Mouse (Mus musculus) spleen, postnatal 36 days (tissue): ENCODE measurements around the gene Gdpd5.

ENCODE experiments used
- DNase-seq, 2 experiments: peaks; one replicate each; pipeline ENCODE4 v3.0.0; 2022; ENCODE audit warnings: low spot score in 2 of 2, mixed read lengths in 1 of 2

The Gdpd5 gene

DNA sequence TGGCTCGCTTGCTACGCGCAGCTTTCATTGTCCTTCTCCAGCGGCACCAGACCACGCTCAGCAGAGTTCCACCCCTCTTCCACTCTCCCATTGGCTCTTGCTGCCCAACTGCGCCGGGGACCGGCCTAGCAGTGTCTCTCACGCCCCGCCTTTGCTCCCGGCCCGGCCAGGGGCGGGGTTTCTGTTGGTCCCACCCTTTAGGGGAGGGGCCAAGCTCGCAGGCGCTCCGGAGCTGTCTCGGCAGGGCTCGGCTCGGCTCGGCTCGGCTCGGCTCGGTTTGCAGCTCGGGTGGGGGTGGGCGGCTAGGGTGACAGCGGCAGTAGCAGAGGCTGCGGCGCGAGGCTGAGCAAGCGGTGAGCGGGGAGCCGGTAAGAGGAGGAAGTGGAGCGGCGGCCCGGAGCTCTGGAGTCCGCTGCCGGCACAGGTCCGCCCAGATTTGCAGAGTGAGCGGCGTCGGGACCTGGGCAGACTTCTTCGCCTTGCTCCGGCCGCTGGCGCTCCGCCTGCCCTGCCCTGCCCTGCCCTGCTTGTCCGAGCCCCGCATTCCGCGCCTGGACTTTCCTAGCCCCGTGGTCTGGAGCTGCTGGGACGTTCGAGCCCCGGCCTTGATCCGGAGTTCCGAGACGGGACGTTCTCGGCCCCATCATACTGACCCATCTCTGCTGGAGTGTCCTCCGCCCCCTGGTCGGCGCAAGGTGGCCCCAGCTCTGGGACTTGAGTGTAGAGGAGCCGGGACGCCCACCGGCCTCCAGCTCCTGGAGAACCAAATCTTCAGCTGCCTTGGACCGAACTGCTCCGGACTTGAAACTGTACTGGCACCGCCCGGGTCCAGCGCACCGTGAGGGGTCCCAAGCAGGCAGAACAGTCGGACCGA lies at the start of gene Gdpd5:
TSS of gene Gdpd5 (plus strand) at position 201 of the 874 bp plus-strand sequence.
- peak; percentile 96 to 97 for DNase-seq

DNA sequence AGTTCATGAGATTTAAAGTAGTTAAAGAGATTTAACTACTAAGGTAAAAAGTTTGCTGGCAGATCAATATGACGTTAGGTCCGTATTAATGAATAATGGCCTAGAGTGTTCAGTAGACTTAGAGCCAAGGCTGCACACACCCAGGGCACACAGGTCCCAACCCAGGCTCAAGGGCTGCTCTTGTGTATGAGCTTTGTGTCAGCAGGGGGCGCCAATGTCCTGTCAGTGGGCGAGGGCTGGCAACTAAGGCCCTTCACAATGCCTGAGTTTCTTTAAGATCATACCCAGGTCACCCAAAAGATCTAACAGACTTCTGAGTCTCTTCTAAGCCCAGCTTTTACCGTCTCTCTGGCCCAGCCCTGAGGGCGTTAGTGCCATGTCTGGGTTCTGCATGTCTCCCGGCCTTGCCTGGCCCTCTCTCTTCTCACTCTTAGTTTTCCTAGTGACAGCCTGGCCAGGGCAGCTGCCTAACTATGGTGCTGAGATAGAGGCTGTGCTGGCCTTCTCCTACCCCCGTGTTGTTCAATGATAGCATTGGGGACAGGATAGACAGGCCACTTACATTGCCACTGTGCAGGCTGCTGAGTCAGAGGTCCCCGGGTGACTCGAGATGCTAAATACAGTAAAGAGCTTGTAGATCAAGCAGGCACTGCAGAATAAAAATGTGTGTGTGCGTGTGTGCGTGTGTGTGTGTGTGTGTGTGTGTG lies 48.3 kb upstream of the Gdpd5 start:
- peak; percentile 29 to 32 for DNase-seq

DNA sequence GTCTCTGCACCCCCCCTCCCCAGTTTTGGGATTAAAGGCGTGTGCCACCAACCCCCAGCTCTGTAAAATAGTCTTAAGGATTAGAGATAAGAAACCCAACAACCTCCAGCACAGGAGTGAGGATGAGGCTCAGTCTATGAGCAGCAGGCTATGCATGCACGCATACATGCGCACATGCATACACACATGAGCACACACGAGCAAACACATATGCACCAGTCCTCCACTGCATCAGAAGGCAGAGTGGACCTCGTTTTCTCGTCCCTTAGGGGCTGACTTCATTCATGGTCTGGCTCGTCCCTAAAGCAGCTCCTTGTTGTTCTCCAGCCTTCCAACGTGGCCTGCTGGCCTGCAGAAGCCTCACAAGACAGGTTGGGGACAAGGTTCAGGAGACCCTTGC lies 40.5 kb upstream of the Gdpd5 start:
- no peak for DNase-seq

DNA sequence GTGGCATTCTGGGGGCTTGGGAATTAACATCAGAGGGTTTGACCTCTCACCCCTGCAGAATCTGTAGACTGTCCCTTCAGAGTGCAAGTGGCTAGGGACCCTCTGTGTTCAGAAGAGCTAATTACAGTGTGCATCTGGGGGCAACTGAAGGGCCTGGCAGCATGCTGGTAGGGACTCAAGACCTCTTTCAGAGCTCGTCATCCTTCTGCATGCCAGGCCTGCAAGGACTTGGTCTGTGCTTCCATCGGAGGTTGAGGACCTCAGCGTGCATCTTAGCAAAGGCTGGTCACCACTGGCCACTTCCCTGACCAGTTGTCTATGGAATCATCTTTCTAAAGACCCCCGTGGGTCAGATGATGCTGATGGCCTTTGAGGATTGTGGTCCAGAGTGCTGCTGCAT lies 37.6 kb upstream of the Gdpd5 start:
- no peak for DNase-seq

DNA sequence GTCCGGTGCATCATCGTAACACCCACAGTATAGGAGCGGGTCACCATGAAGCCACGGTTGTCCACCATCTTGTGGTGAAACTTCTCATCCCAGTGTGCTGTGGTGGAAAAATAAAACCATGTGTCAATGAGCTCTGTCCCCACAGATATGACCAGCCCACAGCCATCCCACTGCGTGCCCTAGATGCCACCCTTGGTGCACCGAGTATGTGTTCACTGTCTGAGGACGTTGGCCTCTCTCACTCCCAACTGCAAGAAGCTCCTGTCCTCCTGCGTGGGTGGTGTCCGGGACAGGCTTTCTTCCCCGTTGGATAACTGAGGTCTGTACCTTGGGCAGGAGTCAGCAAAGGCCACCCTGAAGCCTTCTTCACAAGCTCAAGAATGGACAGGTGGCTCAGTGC lies 33.9 kb upstream of the Gdpd5 start:
- no peak for DNase-seq

DNA sequence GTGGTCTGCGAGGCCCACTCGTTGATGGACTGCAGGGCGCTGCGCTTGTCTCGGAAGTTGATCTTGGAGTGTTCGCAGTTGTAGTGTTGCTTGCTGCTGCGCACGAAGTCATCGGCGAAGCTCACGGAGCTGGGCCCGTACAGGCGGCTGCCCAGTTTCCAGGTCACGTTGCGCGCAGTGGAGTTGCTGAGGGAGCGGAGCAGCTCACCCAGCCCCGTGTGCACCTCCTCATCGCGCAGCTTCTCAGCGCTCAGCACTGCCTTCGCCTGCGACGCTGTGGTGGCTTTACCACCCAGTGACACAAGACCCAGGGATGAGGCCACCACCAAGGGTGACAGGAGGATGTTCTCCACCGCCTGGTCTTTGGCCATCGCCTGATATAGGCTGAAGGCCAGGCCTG lies 32.3 kb upstream of the Gdpd5 start:
- no peak for DNase-seq

DNA sequence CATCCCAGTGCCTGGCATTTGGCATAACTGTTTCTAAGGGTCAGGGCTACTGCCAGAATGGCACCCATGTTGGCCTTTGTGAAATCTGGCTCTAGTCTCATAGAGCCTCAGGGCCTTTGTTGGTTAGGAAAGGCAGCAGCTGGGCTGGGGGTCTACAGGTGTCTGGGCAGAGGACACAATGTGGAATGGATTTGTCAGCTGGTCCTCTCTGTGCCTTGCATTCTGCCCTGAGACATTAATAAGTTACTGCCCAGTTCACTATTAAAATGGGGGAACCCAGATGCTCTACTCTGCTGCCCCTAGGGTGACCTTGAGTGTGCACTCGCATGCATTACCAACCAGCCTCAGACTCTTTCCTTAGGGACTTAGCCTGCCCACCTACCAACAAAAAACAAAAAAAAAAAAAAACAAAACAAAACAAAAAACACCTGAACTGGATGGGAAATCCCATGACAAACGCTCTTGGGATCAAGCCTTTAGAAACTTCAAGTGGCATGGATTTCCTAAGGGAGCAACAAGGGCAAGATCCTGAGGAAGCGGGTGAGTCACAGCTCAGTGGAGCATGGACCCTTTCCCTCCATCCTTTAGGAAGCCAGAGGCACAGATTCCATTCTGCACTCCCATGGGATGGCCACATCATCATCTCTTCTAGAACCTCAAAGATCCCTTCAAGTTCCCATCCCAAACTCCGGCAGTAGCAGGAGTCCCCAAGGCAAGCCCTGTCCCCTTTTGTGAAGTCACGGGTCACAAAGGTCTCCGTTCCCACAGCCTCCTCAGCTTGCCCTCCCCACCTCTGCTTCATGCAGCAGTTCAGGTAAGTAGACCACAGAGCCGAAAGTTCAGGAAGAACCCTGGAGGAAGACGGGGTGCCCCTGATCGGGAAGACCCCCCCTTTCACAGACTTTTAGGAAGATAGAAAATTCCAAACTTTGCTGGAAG lies 31.2 kb upstream of the Gdpd5 start:
- no peak for DNase-seq

DNA sequence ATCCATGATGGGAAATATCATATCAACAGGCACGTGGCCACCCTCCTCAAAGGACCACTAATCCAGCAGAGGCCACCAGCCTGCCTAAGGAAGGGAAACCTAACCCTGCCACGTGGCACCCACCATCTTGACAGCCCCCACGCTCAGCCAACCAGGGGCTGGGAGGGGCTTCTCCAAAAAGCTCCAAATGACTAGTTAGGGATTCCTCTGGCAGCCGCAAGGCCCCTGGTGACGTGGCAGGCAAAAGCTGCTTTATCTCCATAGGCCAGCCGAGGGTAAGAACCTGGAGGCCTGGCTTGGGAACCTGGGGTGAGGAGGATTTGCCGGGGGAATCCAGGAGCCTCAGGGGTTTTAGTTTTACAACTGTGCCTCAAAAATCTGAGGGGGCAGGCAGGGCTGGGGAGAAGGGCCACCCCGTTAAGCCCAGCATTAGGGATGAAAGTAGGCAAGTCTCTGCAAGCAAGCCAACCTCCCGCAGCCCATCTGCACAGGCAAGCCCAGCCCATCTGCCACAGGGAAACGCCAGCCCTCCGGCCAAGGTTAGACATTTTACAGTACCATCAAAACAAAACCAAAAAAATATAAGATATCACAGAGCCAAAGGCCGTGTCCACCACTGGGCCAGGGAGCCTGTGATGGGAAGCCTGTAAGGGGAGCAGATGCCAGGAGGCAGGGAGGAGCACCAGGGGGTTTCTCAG lies 30.0 kb upstream of the Gdpd5 start:
- no peak for DNase-seq

DNA sequence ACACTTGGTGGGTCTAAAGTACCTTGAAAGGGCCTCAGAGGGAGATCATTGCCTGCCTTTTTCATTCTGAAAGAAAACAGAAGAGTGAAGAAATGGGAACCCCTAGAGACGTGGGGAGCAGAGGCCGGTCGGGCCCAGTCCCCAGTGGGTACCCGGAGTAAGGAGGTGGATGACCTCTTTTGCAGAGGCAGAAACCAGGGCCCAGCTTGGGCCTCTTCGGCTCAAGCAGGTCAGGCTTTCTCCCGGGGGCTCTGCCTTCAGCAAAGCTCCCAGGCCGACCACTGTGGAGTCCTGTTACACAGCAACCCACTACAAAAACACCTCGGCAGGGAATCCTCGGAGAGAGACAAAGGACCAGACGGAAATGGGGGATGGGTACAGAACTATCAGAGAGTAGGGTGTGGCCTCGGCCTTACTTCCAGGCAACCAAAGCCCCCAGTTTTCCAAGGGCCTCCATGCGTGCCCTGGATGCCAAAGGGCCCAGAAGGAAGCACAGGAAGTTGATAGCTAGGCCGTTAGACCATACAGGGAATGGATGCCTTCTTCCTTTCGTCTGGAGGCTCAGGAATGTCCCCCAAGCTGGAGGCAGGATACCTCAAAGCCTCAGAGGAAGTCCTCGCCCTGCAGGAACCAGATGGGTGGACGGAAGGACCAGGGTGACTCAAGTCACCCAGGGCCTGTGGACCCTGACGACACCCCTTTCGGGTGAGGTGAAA lies 29.3 kb upstream of the Gdpd5 start:
- no peak for DNase-seq

DNA sequence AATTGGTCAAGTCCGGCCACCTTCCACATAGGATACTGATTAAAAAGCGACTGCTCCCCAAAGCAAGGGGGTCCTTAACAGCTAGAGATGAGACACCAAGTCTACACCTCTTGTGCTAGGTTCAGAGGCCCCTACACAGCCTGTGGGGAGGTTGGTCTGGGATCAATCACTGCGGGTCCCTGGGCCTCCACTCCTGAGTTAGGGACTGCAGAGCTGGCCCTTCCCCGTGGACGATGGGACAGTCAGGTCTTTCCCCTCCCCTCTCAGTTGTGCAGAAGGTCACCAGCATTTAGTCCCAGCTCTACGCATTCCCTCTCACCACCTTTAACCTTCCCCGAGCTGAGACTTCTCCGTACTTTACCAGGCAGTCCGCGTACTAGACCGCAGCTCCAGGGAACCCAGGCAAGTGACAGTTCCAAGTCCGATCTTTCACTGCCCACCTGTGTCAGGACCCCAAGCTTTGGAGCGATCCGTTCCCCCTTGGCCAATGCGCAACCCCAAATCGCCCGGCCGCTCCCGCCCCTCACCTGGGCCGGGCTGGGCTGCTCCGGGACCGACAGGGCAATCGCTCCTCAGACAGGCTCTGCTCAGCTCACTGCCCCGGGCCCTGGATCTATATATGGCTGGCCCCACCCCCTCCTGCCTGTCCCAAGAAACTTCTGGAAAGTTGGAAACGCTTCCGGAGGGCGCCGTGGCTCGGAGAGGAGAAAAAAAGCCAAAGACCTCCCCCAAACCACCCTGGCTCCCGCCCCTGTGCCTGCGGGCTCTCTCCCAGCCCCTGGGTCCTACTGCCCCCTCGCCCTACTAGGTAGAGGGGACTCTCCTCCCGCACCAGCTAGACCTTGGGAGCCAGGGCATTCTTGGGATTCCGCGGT lies 28.5 kb upstream of the Gdpd5 start, which contains the start of gene Serpinh1:
TSS of gene Serpinh1 (minus strand) at position 714 of the 875 bp plus-strand sequence.
- DNase-seq = peak in 1 of 2 experiments; percentile 21

DNA sequence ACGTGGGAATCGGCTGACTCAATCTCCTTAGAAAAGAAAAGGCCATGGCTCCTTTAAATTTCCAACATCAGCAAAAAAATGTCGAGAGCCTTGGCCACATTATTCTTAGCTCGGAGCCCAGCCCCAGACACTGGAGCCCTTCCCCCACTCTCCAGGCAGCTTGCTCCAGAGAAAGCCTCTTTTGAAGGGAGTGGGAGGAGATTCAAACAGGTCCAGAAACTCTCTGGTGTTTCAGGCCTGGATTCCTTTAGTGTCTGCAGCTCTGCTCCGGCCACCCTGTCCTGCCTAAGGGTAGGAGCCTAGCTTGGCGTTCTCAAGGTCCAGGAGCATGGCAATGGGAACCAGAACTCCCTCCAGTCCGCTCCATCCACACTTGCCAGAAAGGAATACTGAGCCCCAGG lies 25.5 kb upstream of the Gdpd5 start:
- no peak for DNase-seq

DNA sequence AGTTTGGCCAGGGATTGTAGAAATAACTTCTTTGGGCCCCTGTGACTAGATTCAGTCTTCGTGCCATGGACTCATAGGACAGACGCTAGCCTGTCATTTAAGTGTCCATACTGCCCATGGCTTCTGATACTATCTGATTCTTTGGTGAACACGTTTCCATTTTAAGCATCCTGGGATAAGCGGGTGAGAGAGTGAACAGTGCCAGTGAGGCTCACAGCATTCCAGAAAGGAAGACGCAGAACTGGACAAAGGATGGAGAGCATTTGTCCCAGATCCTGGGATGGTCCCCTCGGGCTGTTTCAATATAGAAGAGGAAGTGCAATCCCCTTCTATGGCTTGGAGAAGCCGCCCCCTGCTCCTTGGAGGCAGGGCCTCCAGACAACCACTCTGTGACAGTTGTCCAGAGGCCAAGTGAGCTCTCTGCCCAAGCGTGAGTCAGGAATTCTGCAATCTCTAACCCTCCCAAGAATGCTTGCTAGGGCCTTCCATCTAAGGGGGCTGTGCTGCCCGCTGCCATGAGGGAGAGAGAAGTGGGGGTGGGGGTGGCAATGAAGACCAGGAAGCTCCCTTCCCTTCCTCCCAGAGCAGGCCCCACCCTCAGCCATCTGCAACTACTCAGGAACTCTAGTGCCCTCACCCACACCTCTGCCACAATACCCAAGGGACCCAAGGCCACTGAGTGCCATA lies 24.8 kb upstream of the Gdpd5 start:
- no peak for DNase-seq

DNA sequence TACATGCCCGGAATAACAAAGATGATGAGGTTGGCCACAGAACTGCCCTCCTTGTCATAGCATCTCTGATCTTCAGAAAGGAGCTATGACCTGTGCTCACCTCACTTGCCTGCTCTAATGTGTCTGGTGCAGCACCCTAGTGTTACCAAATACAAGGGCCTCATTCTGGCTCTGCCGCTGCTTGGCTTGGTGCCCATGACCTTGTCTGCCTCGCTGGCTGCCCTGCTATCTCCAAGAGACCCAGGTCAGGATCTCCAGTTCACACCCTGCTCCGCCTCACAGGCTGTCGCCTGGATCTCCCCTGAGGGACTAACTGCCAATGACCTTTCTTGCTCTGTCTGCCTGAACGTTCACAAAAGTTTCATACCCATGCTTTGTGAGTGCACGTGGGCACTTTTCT lies 24.0 kb upstream of the Gdpd5 start:
- DNase-seq = no peak

DNA sequence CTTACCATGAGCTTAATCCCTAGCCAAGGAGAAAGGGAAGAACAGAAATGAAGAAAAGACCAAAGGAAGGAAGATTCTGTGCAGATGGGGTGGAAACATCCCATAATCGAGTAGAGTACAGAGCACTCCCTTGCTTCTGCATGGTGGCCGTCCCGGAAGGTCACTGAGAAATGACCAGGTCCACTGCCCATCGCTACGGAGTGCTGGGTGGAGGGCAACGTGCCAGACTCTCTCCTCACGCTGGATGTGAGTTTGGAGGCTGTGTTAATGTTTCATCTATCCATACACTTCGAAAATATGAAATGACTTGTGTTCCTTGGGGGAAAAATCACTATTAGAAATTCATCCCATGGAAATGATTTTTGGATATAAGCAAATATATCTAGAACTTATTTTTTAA lies 22.8 kb upstream of the Gdpd5 start:
- no peak for DNase-seq

DNA sequence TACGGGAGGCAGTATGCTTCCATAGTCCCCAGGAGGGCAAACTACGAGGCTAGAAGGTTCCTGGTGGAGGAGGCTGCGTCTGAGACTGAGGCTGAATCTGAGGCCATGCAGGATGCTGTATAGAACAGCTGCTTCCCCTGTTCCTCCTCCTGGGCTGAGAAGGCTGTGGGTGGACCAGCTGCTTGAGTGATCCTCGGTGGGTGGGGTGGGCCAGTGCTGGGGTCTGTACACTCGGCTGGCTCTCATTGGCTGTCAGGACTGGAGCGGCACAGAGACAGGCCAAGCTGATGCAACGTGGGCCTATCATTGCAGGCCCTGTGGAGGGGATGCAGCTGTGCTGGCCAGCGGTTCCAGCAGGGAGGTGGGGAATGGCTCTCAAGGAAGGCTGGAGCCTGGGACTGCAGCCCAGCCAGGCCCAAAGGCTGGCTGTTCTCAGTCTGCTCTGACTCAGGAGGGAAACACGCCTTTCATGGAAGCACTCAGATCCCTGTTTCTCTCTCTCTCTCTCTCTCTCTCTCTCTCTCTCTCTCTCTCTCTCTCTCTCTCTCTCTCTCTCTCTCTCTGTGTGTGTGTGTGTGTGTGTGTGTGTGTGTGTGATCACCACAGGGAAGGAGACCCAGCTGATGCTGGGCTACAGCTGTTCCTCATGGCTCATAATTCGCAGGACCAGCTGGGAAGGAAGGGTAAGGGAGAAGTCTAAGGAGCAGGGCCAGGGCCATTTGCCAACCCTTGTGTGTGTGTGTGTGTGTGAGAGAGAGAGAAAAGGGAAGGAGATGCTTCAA lies 21.0 kb upstream of the Gdpd5 start:
- peak in 1 of 2 experiments; percentile 32 for DNase-seq

DNA sequence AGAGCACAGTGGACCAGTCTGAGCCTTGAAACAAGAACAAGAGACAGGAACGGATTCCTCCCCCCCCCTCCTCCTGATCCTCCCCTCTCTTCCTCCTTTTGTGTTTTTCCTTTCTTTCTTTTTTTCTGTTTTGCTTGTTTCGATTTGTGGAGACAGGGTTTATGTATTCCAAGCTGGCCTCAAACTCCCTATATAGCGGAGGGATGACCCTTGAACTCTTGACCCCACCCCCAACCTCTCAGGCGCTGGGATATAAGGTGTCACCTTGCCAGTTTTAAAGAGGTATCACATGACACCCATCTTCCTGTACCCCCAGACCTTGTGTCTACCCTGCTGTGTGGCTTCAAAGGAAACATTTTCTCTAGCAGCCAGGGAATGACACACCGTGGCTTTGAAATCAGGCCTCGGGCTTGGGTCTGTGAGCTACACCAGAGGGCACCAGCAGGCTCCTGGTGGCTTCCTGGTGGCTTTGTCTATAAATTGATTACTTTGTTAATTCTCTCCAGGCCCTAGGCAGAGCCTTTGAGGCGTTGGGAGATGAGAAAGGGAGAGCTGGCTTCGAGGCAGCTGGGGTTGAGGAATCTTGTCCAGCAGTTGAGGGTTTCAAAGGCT lies 20.3 kb upstream of the Gdpd5 start:
- no peak for DNase-seq

DNA sequence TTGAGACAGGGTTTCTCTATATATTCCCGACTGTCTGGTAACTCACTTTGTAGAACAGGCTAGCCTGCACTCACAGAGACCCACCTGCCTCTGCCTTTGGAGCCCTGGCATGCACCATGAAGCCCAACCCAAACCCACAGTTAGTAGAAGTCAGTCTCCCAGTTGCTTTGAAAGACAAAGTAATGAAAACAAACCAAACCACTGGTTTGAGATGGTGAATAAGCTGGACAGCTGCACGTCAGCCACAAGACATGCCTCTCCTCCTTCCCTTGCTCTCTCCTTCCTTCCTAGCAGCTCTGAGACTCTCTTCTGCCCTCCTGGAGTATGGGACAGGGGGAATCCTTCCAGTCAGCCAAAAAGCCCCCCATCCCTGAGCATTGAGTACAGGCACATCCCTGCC lies 19.1 kb upstream of the Gdpd5 start:
- no peak for DNase-seq

DNA sequence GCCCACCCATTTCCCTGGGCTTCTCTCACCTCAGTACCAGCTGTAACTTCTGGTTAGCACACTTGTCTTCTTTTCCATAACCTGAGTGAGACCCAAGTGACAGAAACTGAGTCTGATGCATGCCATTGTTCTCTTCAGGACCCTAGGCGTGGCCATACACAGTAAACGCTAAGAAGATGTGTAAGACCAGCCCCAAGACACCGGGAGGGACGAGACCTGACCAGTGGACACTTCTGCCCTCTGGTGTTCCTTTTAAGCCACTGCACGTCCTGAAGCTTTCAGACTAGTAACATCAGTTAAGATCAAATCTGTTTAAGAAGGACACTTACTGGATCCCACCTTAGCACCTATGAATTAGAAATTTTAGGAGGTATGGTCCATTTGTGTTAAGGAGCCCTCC lies 16.1 kb upstream of the Gdpd5 start:
- DNase-seq = no peak
